Mouse (Mus musculus): Measurements from ENCODE around the gene Atp6v1c2. TPM values are rescaled to one million over a fixed set of nuclear protein-coding genes. Genes with fewer than 3 reads are reported as not detected.

Gene Atp6v1c2
- total RNA-seq (2023; ENCODE audit: inconsistent age), result 0.42 TPM in 1 of 4 replicates, not detected in the others

DNA sequence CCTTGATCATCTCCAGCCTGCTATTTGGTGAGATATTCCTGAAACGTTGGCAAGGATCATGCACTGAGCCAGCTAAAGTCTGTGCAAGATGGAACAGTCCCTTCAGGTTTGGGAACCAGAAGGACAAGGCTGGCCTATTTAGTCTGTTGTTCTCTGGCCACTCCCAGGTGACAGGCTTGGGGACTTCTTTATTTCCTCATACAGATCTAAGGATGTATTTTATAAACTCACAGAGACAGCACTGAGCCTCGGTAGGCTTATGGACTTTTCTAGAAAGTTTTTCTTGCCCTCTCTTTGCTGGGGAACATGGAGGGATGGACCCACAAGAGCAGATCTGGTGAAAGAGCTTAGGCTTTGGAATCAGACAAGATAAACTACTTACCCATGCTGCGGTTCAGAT, at the start of gene Atp6v1c2:
TSS of gene Atp6v1c2 (minus strand) at position 101 of the 400 bp plus-strand sequence.

DNA sequence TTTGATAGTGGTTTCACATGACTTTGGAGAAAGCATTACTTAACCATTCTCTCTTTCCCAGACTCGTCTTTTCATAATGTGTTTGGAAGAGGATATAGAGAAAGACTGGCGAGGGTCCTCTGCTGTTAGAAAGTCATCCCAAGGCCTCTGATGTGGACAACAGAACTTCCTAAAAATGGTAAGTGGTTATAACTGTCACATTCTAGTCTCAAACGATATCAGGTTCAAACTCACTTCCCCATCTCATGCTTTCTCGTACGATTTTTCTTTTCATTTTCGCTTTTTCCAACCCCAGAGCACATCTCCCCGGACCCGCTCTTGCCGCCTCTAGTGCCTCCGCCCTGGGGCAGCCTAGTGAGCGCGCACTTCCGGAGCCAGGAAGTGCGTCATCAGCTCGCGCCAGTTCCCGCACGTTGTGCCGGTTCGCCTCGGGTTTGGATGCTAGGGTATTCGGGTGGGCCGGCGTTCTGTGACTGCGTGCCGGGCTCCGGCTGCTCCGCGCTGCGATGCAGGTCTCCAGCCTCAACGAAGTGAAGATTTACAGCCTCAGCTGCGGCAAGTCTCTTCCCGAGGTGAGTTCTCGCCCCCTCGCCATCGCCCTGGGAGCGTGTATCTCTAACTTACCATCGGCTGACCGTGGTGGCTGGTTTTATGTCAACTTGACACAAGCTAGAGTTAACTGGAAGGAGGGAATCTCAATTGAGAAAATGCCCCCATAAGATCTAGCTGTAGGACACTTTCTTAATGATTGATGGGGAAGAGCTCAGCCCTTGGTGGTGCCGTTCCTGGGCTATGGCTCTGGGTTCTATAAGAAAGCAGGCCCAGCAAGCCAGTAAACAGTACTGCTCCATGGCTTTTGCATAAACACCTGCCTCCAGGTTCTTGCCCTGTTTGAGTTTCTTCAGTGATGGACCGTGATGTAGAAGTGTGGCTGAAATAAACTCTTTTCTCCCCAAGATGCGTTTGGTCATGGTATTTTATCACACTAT, 19.2 kb upstream of the Atp6v1c2 start, which contains the start of gene Nol10:
TSS of gene Nol10 (plus strand) at position 411 of the 989 bp plus-strand sequence.

DNA sequence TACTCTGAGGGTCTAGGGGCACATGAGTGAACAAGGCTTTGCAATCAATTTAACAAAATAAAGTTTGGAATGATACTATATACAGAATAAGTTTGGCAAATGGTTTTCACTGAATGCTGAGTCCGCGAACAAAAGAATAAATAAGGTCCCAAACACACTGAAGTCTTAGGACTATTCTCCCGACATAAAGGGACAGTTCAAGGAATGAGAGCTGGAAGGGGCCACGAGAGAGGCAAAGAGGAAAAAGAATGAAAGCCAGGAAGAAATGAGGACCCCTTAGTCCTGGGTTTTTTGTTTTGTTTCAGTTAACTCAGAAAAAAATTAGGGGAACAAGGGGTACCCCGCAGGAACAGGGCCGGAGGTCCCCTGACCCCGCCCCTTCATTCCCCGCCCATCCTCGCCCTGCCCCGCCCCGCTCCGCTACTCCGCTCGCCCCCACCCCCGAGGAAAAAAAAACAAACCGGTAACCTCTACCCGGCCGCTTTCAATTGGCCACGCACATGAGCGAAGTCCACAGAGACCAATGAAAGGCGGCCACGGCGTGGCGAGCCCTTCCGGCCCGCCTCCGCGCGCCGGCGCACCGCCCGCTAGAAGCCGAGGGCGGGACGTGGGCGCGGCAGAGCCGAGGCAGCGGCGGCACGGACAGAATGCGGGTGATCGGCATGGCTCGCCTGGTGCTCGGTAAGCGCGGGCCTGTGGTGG, 63.0 kb downstream of the Atp6v1c2 start, which contains the start of gene Pdia6:
TSS of gene Pdia6 (plus strand) at position 575 of the 702 bp plus-strand sequence.

Other genes with a start within 250 kb of the Atp6v1c2 start
- gene Kcnf1, start 152.5 kb downstream of the Atp6v1c2 start, total RNA-seq (2023; ENCODE audit: inconsistent age), result 0.10 TPM in 2 of 4 replicates, not detected in the others
- 135 to 179 TPM (median 154 TPM) in 4 replicates for gene Pdia6, start 62.8 kb downstream of the Atp6v1c2 start, total RNA-seq (2023; ENCODE audit: inconsistent age)
- gene Nol10, start 19.1 kb upstream of the Atp6v1c2 start, total RNA-seq (2023; ENCODE audit: inconsistent age), result 20.2 to 24.8 TPM (median 20.6 TPM) in 4 replicates
- gene Odc1, start 215.4 kb upstream of the Atp6v1c2 start, total RNA-seq (2023; ENCODE audit: inconsistent age), result 583 to 685 TPM (median 634 TPM) in 4 replicates